Mouse (Mus musculus): ENCODE data around the gene 0610037L13Rik. TPM values are rescaled to one million over a fixed set of nuclear protein-coding genes. Genes with fewer than 3 reads are reported as not detected.

Gene 0610037L13Rik
- polyA plus RNA-seq, 1 experiment: 137 TPM

- 92% methylated on average over 7 of the region's 7 CpGs for WGBS
- no peak overlapping the region for H3K27ac ChIP-seq (ENCODE audit: insufficient read depth, low read length)
- H3K4me3 ChIP-seq (replicated peaks; ENCODE audit: insufficient read depth, low read depth, low read length): no peak overlapping the region
- DNase-seq: no peak
- peaks cover 12% of the 10 kb centered on the region for H3K4me1 ChIP-seq (ENCODE audit: control insufficient read depth, insufficient read depth, low read length)
- no peak for TF ChIP-seq POLR2A (IDR thresholded peaks at IDR 0.05; ENCODE audit: borderline replicate concordance, insufficient read depth, low read length)
- no peak for TF ChIP-seq CTCF (IDR thresholded peaks at IDR 0.05; ENCODE audit: borderline replicate concordance, insufficient read depth, low read depth, low read length)
- H3K27me3 ChIP-seq (ENCODE audit: control insufficient read depth, insufficient read depth, low read length): no peaks in the 10 kb centered on the region
Observed at GRCm38 (mm10) chr4:107853836-107854235, 35.8 kb upstream of the 0610037L13Rik start.

- peaks cover 12% of the 10 kb centered on the region for H3K4me1 ChIP-seq (ENCODE audit: control insufficient read depth, insufficient read depth, low read length)
- no peaks in the 10 kb centered on the region for H3K27me3 ChIP-seq (ENCODE audit: control insufficient read depth, insufficient read depth, low read length)
- 18% methylated on average over 11 of the region's 11 CpGs for WGBS
- peak overlapping the region; percentile 12 for H3K27ac ChIP-seq (ENCODE audit: insufficient read depth, low read length)
- TF ChIP-seq POLR2A (IDR thresholded peaks at IDR 0.05; ENCODE audit: borderline replicate concordance, insufficient read depth, low read length) (no peak), CTCF (IDR thresholded peaks at IDR 0.05; ENCODE audit: borderline replicate concordance, insufficient read depth, low read depth, low read length) (peak; percentile 46; the same call in 1 of the 2 replicates)
- DNase-seq: peak; percentile 54 to 72
- H3K4me3 ChIP-seq (replicated peaks; ENCODE audit: insufficient read depth, low read depth, low read length): no peak overlapping the region
Observed at GRCm38 (mm10) chr4:107856958-107857686, 32.5 kb upstream of the 0610037L13Rik start.

- no peak for DNase-seq
- Histone ChIP-seq H3K27ac (ENCODE audit: insufficient read depth, low read length) (no peak overlapping the region), H3K27me3 (ENCODE audit: control insufficient read depth, insufficient read depth, low read length) (no peaks in the 10 kb centered on the region), H3K4me3 (replicated peaks; ENCODE audit: insufficient read depth, low read depth, low read length) (no peak overlapping the region), H3K4me1 (ENCODE audit: control insufficient read depth, insufficient read depth, low read length) (peaks cover 9% of the 10 kb centered on the region)
- WGBS: 82% methylated on average over 7 of the region's 7 CpGs
- TF ChIP-seq CTCF (IDR thresholded peaks at IDR 0.05; ENCODE audit: borderline replicate concordance, insufficient read depth, low read depth, low read length) (no peak), POLR2A (IDR thresholded peaks at IDR 0.05; ENCODE audit: borderline replicate concordance, insufficient read depth, low read length) (no peak)
Observed at GRCm38 (mm10) chr4:107858995-107859394, 30.6 kb upstream of the 0610037L13Rik start.

- no peak for DNase-seq
- Histone ChIP-seq H3K4me1 (ENCODE audit: control insufficient read depth, insufficient read depth, low read length) (no peaks in the 10 kb centered on the region), H3K4me3 (replicated peaks; ENCODE audit: insufficient read depth, low read depth, low read length) (no peak overlapping the region), H3K27me3 (ENCODE audit: control insufficient read depth, insufficient read depth, low read length) (no peaks in the 10 kb centered on the region), H3K27ac (ENCODE audit: insufficient read depth, low read length) (no peak overlapping the region)
- no peak for TF ChIP-seq POLR2A (IDR thresholded peaks at IDR 0.05; ENCODE audit: borderline replicate concordance, insufficient read depth, low read length)
- 51% methylated on average over 4 of the region's 4 CpGs for WGBS
Observed at GRCm38 (mm10) chr4:107864866-107865265, 24.7 kb upstream of the 0610037L13Rik start.

- H3K27ac ChIP-seq (ENCODE audit: insufficient read depth, low read length): peak within 1 kb of the TSS; percentile 4; the same call in 1 of the 2 replicates
- H3K4me1 ChIP-seq (ENCODE audit: control insufficient read depth, insufficient read depth, low read length): peaks cover 2% of the 10 kb centered on the region; the same call in 1 of the 2 replicates
- TF ChIP-seq POLR2A (IDR thresholded peaks at IDR 0.05; ENCODE audit: borderline replicate concordance, insufficient read depth, low read length): peak; percentile 95
- no peak for TF ChIP-seq CTCF (IDR thresholded peaks at IDR 0.05; ENCODE audit: borderline replicate concordance, insufficient read depth, low read depth, low read length)
- H3K27me3 ChIP-seq (ENCODE audit: control insufficient read depth, insufficient read depth, low read length): no peaks in the 10 kb centered on the region
- peak; percentile 94 to 95 for DNase-seq
- WGBS: 2% methylated on average over 48 of the region's 48 CpGs
- H3K4me3 ChIP-seq (replicated peaks; ENCODE audit: insufficient read depth, low read depth, low read length): peak within 1 kb of the TSS; percentile 72
Observed at GRCm38 (mm10) chr4:107879254-107880050, 10.2 kb upstream of the 0610037L13Rik start, which contains the start of gene Magoh. Magoh (plus strand) TSS chr4:107879755.

GRCm38 (mm10) chr4:107881631-107882030, 8.0 kb upstream of the 0610037L13Rik start:
- Histone ChIP-seq H3K4me1 (ENCODE audit: control insufficient read depth, insufficient read depth, low read length) (peaks cover 2% of the 10 kb centered on the region; the same call in 1 of the 2 replicates), H3K4me3 (replicated peaks; ENCODE audit: insufficient read depth, low read depth, low read length) (no peak overlapping the region), H3K27me3 (ENCODE audit: control insufficient read depth, insufficient read depth, low read length) (no peaks in the 10 kb centered on the region), H3K27ac (ENCODE audit: insufficient read depth, low read length) (no peak overlapping the region)
- whole genome bisulfite sequencing: 97% methylated on average over 1 of the region's 1 CpGs
- no peak for TF ChIP-seq POLR2A (IDR thresholded peaks at IDR 0.05; ENCODE audit: borderline replicate concordance, insufficient read depth, low read length)
- TF ChIP-seq CTCF (IDR thresholded peaks at IDR 0.05; ENCODE audit: borderline replicate concordance, insufficient read depth, low read depth, low read length): no peak
- no peak for DNase-seq

GRCm38 (mm10) chr4:107886371-107886770, 3.2 kb upstream of the 0610037L13Rik start:
- no peaks in the 10 kb centered on the region for H3K27me3 ChIP-seq (ENCODE audit: control insufficient read depth, insufficient read depth, low read length)
- no peak overlapping the region for H3K4me3 ChIP-seq (replicated peaks; ENCODE audit: insufficient read depth, low read depth, low read length)
- H3K27ac ChIP-seq (ENCODE audit: insufficient read depth, low read length): no peak overlapping the region
- no peak for DNase-seq
- 79% methylated on average over 7 of the region's 7 CpGs for whole genome bisulfite sequencing
- no peak for TF ChIP-seq CTCF (IDR thresholded peaks at IDR 0.05; ENCODE audit: borderline replicate concordance, insufficient read depth, low read depth, low read length)
- TF ChIP-seq POLR2A (IDR thresholded peaks at IDR 0.05; ENCODE audit: borderline replicate concordance, insufficient read depth, low read length): no peak
- peaks cover 3% of the 10 kb centered on the region; the same call in 1 of the 2 replicates for H3K4me1 ChIP-seq (ENCODE audit: control insufficient read depth, insufficient read depth, low read length)
